Mouse (Mus musculus) adrenal gland, adult 8-10 months (tissue): ENCODE data around the gene Olfr101. TPM values are rescaled to one million over a fixed set of nuclear protein-coding genes. Genes with fewer than 3 reads are reported as not detected.
A peak's percentile ranks its signal among the peaks of the same experiment; 100 is the strongest.

Source experiments
- DNase-seq: peaks from one replicate; pipeline ENCODE4 v3.0.0; 2022
- total RNA-seq, 4 experiments: library from RNA; stranded (reverse); gene quantifications; 2 replicates each; pipeline ENCODE4 v1.2.4; 2022

Olfr101 gene
- not detected for total RNA-seq

- no peak for DNase-seq
Measured at GRCm38 (mm10) chr17:37304213-37304612, at the start of gene Olfr101. Olfr101 (minus strand) TSS chr17:37304313.

DNA sequence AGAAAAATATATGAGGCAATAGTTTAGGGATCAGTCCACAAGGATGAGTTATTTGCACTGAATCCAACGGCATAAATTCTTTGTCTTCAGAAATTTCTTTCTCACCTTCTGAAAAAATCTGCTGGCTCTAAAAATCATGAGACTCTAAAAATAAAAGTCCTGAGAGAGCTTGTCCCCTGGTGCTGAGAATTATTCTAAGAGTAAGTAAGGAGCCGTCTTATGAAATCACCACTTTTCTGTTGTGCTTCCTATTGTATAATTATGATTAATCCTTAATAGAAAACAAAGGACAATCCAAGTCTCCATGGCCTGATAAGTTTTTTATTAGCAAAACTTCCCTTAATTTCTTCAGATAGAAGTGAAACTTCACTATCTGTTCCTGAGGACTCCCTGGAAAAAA is 35.5 kb upstream of the Olfr101 start, which contains the start of gene Olfr103:
Gene Olfr103 (minus strand): TSS at position 101 of the 400 bp plus-strand sequence.
- DNase-seq, result no peak

- no peak for DNase-seq
Measured at GRCm38 (mm10) chr17:37316954-37317353, 12.8 kb upstream of the Olfr101 start, which contains the start of gene Olfr102. Olfr102 (minus strand) TSS chr17:37317054.

GRCm38 (mm10) chr17:37310146-37310699 is 6.1 kb upstream of the Olfr101 start:
- DNase-seq, result no peak

DNA sequence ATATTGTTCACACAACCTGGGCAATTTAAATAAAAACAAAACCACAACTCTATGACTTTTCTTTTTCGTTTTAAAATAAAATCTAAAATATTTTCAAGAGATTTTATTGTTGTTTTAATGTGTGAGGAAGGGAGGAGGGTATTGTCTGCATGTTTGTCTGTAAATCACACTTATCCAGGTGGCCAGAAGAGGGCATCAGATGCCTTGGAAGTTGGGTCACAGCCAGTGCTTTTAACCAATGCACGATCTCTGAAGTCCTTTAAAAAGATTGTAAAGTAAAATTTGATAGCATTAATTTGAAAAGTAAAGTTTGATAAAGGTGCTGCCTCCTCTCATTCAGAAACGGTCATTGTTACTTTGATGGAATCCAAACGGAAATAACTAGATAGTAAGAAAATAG is 4.4 kb upstream of the Olfr101 start:
- DNase-seq, result no peak

- no peak for DNase-seq
Measured at GRCm38 (mm10) chr17:37283360-37283759, 20.8 kb downstream of the Olfr101 start, which contains the start of gene Olfr99. Olfr99 (minus strand) TSS chr17:37283460.

GRCm38 (mm10) chr17:37280331-37280730 is 23.8 kb downstream of the Olfr101 start:
- DNase-seq, result no peak

- DNase-seq, result no peak
Measured at GRCm38 (mm10) chr17:37276573-37276972, 27.5 kb downstream of the Olfr101 start.

- DNase-seq, result no peak
Measured at GRCm38 (mm10) chr17:37275626-37276248, 28.4 kb downstream of the Olfr101 start.

DNA sequence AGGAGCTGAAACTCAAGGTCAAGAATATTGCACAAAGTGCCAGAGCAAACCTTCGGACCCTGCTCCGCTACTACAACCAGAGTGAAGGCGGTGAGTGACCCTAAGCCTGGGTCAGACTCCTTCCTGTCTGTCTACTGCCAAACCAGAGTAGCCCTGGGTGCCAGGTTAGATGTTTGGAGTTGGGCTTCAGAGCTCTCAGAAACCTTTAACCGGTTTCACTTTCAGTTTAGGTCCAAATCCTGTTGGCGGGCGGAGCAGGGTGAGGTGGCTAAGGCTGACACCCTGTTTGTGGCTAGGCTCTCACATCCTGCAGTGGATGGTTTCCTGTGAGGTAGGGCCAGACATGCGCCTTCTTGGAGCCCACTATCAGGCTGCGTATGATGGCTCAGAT is 33.4 kb downstream of the Olfr101 start:
- peak; percentile 49 for DNase-seq

GRCm38 (mm10) chr17:37270058-37270701 is 33.9 kb downstream of the Olfr101 start, which contains the start of gene H2-M3:
H2-M3 (plus strand) TSS chr17:37270220.
- peak; percentile 84 for DNase-seq

DNA sequence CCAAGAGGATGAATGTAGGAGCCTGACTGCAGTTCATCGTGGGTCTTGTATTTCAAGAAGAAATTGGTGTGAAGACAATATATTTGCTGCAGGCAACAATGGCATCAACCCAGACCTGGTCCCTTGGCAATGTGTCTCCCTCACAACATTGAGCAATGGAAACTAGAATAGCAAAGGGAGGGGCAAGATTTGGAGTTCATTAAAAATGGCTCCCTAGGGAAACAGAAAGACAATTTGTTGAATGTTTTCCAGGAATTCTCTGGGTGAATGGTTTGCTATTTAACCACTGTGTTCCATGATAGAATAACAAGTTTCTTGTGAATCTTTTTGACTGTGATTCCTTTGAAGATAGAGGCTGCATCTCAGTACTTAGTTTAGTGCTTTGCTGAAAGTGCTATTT is 40.5 kb downstream of the Olfr101 start, which contains the start of gene Olfr98:
Gene Olfr98 (minus strand): TSS at position 124 of the 400 bp plus-strand sequence.
- no peak for DNase-seq

DNA sequence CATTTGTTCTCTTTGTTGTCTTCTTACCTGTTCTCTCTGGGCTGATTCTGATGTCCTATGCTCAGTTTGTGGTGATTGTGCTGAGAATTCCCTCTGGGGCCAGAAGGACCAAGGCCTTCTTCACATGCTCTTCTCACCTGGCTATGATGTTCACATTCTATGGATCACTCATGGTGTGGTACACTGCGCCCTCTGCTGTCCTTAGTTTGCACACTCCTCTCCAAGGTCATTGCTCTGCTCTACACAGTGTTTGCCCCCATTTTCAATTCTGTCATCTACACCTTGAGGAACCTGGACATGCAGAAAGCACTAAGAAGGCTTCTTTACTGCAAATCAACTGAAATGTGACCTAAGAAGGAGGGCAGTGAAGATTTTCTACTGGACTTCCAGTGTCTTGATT is 53.6 kb downstream of the Olfr101 start:
- no peak for DNase-seq

DNA sequence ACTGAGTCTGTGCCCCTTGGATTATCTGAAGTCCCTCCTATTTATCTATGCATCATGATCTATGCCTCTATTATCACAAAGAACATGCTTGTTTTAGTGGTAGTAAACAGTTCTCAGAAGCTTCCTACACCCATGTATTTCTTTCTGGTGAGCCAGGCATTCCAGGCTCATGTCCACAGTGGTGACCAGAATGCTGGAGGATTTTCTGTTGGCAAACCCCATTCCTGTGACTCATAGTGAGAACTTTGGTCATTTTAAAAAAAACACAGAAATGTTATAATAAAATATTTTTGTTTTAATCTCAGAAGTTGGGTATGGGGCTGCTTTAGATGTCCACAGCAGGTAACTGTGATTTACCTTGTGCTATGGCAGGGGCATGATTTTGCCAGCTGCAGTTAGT is 54.7 kb downstream of the Olfr101 start:
- no peak for DNase-seq

Other genes starting within 250 kb of the Olfr101 start
- gene Olfr90, start 215.8 kb downstream of the Olfr101 start, total RNA-seq, result not detected
- gene Olfr91, start 206.0 kb downstream of the Olfr101 start, total RNA-seq, result not detected
- gene Olfr92, start 184.2 kb downstream of the Olfr101 start, total RNA-seq, result not detected
- gene Olfr93, start 142.8 kb downstream of the Olfr101 start, total RNA-seq, result not detected
- 1 to 10 TPM in 1 of 4 experiments, under 1 TPM in 2, not detected in 1; 0.31 to 3.1 (median 0.65) TPM for gene Ubd, start 110.4 kb downstream of the Olfr101 start, total RNA-seq
- gene Olfr94, start 103.3 kb downstream of the Olfr101 start, total RNA-seq, result not detected
- not detected for gene Olfr95, start 91.2 kb downstream of the Olfr101 start, total RNA-seq
- gene Olfr96, start 84.2 kb downstream of the Olfr101 start, total RNA-seq, result not detected
- gene Olfr97, start 67.0 kb downstream of the Olfr101 start, total RNA-seq, result not detected
- not detected for gene Olfr98, start 40.6 kb downstream of the Olfr101 start, total RNA-seq
- 1 to 10 TPM; 5.5 to 8.0 (median 6.8) TPM for gene H2-M3, start 34.1 kb downstream of the Olfr101 start, total RNA-seq
- gene Olfr99, start 20.9 kb downstream of the Olfr101 start, total RNA-seq, result not detected
- not detected for gene Olfr102, start 12.7 kb upstream of the Olfr101 start, total RNA-seq
- gene Olfr103, start 35.4 kb upstream of the Olfr101 start, total RNA-seq, result not detected
- not detected for gene Olfr104-ps, start 55.3 kb upstream of the Olfr101 start, total RNA-seq
- gene Olfr105-ps, start 74.7 kb upstream of the Olfr101 start, total RNA-seq, result not detected
- gene Olfr106-ps, start 86.1 kb upstream of the Olfr101 start, total RNA-seq, result not detected
- gene Olfr107, start 94.9 kb upstream of the Olfr101 start, total RNA-seq, result not detected
- gene Olfr108, start 141.2 kb upstream of the Olfr101 start, total RNA-seq, result not detected
- gene Olfr109, start 154.6 kb upstream of the Olfr101 start, total RNA-seq, result not detected
- gene H2-M2, start 179.2 kb upstream of the Olfr101 start, total RNA-seq, result 1 to 10 TPM; 1.6 to 7.5 (median 3.9) TPM
- gene Olfr110, start 188.2 kb upstream of the Olfr101 start, total RNA-seq, result under 1 TPM in 1 of 4 experiments, not detected in 3; 0.30 TPM
- gene Olfr111, start 203.7 kb upstream of the Olfr101 start, total RNA-seq, result 1 to 10 TPM in 1 of 4 experiments, under 1 TPM in 3; 0.21 to 1.4 (median 0.56) TPM